ENCODE assay signal across 18 mouse cellular contexts in the genomic region with DNA sequence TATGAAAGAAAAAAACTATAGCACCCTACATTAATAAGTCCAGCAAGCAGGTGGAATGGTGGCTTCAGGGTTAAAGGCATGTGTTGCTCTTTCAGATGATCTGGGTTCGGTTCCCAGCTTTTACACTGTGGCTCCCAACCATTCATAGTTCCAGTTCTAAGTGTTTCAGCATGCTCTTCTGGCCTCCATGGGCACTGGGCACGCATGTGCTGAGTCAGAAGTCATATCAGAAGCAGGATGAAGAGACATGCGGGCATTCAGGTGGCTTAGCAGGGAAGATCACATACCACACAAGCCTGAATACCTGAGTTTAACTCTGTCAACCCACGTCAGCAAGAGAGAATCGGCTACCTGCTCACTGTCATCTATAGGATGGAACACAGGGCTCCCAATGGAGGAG.
"Had no signal": no experiment of that assay in that cellular context is flagged by ENCODE, and none has a peak within 500 bp of the region (broad histone marks: within the 10 kb centered on the region; RNA-seq: fewer than 3 reads in every experiment).

No protein-coding gene starts in this region.

- H3K27ac ChIP-seq: limb, embryonic 15.5 days; liver, embryonic 15.5 days; midbrain, embryonic 10.5 days; midbrain, embryonic 15.5 days; neural tube, embryonic 12.5 days had no signal

- H3K9ac ChIP-seq: limb, embryonic 15.5 days; liver, embryonic 15.5 days; lung, embryonic 14.5 days; midbrain, embryonic 15.5 days; neural tube, embryonic 12.5 days had no signal

- H3K4me1 ChIP-seq: limb, embryonic 15.5 days; liver, embryonic 15.5 days; midbrain, embryonic 10.5 days; midbrain, embryonic 15.5 days; neural tube, embryonic 12.5 days had no signal

- DNase-seq: layer of hippocampus, adult 9-11 months; layer of hippocampus, postnatal 36 days; lung, embryonic 14.5 days; lung, postnatal 10 days; lung, postnatal 4 days; retina, postnatal 1 day; right cerebral cortex, postnatal 4 days; spleen, adult 18-20 months; thymus, adult 18-20 months; thymus, postnatal 14 days had no signal

- H3K36me3 ChIP-seq: limb, embryonic 15.5 days; liver, embryonic 15.5 days; midbrain, embryonic 10.5 days; midbrain, embryonic 15.5 days; neural tube, embryonic 12.5 days had no signal

- H3K4me3 ChIP-seq: limb, embryonic 15.5 days; liver, embryonic 15.5 days; midbrain, embryonic 10.5 days; midbrain, embryonic 15.5 days; neural tube, embryonic 12.5 days had no signal

- H3K4me2 ChIP-seq: limb, embryonic 15.5 days; liver, embryonic 15.5 days; lung, embryonic 14.5 days; midbrain, embryonic 15.5 days; neural tube, embryonic 12.5 days had no signal

- H3K27me3 ChIP-seq: limb, embryonic 15.5 days; liver, embryonic 15.5 days; midbrain, embryonic 15.5 days; neural tube, embryonic 12.5 days had no signal

- H3K9me3 ChIP-seq: limb, embryonic 15.5 days; liver, embryonic 15.5 days; midbrain, embryonic 10.5 days; midbrain, embryonic 15.5 days; neural tube, embryonic 12.5 days had no signal

- ATAC-seq: hindbrain, embryonic 16.5 days; inflammation-experienced regulatory T-cells, adult 6 months; intestine, postnatal 0 days; midbrain, embryonic 15.5 days had no signal
